Mouse (Mus musculus) left cerebral cortex, postnatal 10 days (tissue): ENCODE measurements at regions not wholly inside any gene's neighbourhood (a gene's known extent, or its start where the extent isn't known, plus 50 kb on each side); places are given as distances from the start of the nearest gene placed in this dataset.
A peak's percentile ranks its signal among the peaks of the same experiment; 100 is the strongest.
"Not testable (repeated sequence)": the region's sequence is repeated elsewhere in the genome, so short reads cannot be mapped to it uniquely, and the experiment has no call there.

Experiments
- DNase-seq, 2 experiments: peaks; one replicate each; pipeline ENCODE4 v3.0.0; 2021 to 2022; ENCODE audit warnings: low spot score in 2 of 2, mixed read lengths in 1 of 2; ENCODE audit errors: extremely low spot score in 1 of 2
- intact Hi-C: fragments of 180-260 bp; cut with DNase I; formaldehyde crosslinking; loops from one replicate; pipeline ENCODE4 v1.15.1; 2025

GRCm38 (mm10) chr3:38263261-38264141 is 221.1 kb downstream of the Ankrd50 start:
- intact Hi-C loops: no loop called here

GRCm38 (mm10) chr3:38261326-38262075 is 223.1 kb downstream of the Ankrd50 start:
- DNase-seq: peak in 1 of 2 experiments; percentile 18
- intact Hi-C loops: no loop called here

More at GRCm38 (mm10) chr3:38263261-38264141, 221.1 kb downstream of the Ankrd50 start:
- DNase-seq: no peak

- intact Hi-C loops: loop anchor here (10.0 kb wide), 1 partner anchor 226 kb away; the partner anchor contains the start of gene Ankrd50
- not testable (repeated sequence) for DNase-seq
Observed at GRCm38 (mm10) chr3:38259223-38259622, 225.4 kb downstream of the Ankrd50 start.

GRCm38 (mm10) chr3:38257843-38258290 is 226.8 kb downstream of the Ankrd50 start:
- intact Hi-C loops: loop anchor here (10.0 kb wide), 1 partner anchor 227 kb away; the partner anchor contains the start of gene Ankrd50
- no peak for DNase-seq

- intact Hi-C loops: loop anchor here (10.0 kb wide), 1 partner anchor 228 kb away; the partner anchor contains the start of gene Ankrd50
- DNase-seq: no peak
Observed at GRCm38 (mm10) chr3:38257076-38257842, 227.4 kb downstream of the Ankrd50 start.

GRCm38 (mm10) chr3:38255674-38256073 is 229.0 kb downstream of the Ankrd50 start:
- intact Hi-C loops: loop anchor here (2.0 to 10.0 kb wide), 2 partner anchors 229 to 593 kb away; partner anchors contain the start of gene Ankrd50
- DNase-seq: peak; percentile 36 to 50

GRCm38 (mm10) chr3:38254896-38255295 is 229.7 kb downstream of the Ankrd50 start:
- peak; percentile 48 to 73 for DNase-seq
- intact Hi-C loops: loop anchor here (2.0 to 10.0 kb wide), 2 partner anchors 230 to 594 kb away; partner anchors contain the start of gene Ankrd50

GRCm38 (mm10) chr3:38251592-38251991 is 233.1 kb downstream of the Ankrd50 start:
- no peak for DNase-seq
- intact Hi-C loops: loop anchor here (10.0 kb wide), 1 partner anchor 233 kb away; the partner anchor contains the start of gene Ankrd50

- intact Hi-C loops: loop anchor here (10.0 kb wide), 1 partner anchor 234 kb away; the partner anchor contains the start of gene Ankrd50
- DNase-seq: no peak
Observed at GRCm38 (mm10) chr3:38250552-38250951, 234.1 kb downstream of the Ankrd50 start.

- intact Hi-C loops: no loop called here
Observed at GRCm38 (mm10) chr3:38248941-38249340, 235.7 kb downstream of the Ankrd50 start.

GRCm38 (mm10) chr3:38246439-38246838 is 238.2 kb downstream of the Ankrd50 start:
- intact Hi-C loops: no loop called here
- DNase-seq: no peak

More at GRCm38 (mm10) chr3:38248941-38249340, 235.7 kb downstream of the Ankrd50 start:
- no peak for DNase-seq

- intact Hi-C loops: no loop called here
- DNase-seq: no peak
Observed at GRCm38 (mm10) chr3:38243209-38243608, 241.4 kb downstream of the Ankrd50 start.

GRCm38 (mm10) chr3:38237616-38238015 is 247.0 kb downstream of the Ankrd50 start:
- DNase-seq: no peak
- intact Hi-C loops: no loop called here

GRCm38 (mm10) chr3:38235736-38236083 is 248.9 kb downstream of the Ankrd50 start:
- intact Hi-C loops: no loop called here
- DNase-seq: peak in 1 of 2 experiments; percentile 15

GRCm38 (mm10) chr3:38235033-38235735 is 249.5 kb downstream of the Ankrd50 start:
- DNase-seq: peak in 1 of 2 experiments; percentile 13
- intact Hi-C loops: no loop called here

GRCm38 (mm10) chr3:38234534-38234933 is 250.1 kb downstream of the Ankrd50 start:
- intact Hi-C loops: no loop called here
- DNase-seq: no peak

- DNase-seq: no peak
- intact Hi-C loops: no loop called here
Observed at GRCm38 (mm10) chr3:38234006-38234405, 250.6 kb downstream of the Ankrd50 start.

GRCm38 (mm10) chr3:38233091-38233490 is 251.6 kb downstream of the Ankrd50 start:
- intact Hi-C loops: no loop called here
- DNase-seq: no peak
